Mouse (Mus musculus) B cell, adult 2 months (primary cell): Measurements from ENCODE around the gene Hadhb.

Experiments
- DNase-seq, 2 experiments: peaks; one replicate each; pipeline ENCODE4 v3.0.0; 2022

Hadhb gene

GRCm38 (mm10) chr5:30128680-30129079 is 26.4 kb upstream of the Hadhb start:
- DNase-seq, result no peak

DNA sequence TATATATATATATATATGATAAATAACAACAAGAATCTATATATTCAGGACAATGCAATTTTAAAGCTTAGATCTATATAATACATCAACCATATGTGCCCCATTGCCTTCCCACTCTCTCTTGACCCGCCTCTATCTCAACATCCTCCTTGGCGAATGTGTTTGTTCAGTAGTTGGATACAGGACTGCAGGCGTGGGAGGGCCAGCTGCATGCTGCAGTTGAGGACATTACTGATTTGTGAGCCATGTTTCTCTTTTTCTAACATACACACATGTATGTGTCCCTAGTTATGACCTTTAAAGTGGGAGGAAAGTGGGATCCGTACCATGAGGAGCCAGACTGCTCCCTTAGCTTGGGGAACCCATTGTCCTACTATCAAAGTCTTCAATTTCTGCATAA is 23.8 kb upstream of the Hadhb start:
- DNase-seq, result no peak

DNA sequence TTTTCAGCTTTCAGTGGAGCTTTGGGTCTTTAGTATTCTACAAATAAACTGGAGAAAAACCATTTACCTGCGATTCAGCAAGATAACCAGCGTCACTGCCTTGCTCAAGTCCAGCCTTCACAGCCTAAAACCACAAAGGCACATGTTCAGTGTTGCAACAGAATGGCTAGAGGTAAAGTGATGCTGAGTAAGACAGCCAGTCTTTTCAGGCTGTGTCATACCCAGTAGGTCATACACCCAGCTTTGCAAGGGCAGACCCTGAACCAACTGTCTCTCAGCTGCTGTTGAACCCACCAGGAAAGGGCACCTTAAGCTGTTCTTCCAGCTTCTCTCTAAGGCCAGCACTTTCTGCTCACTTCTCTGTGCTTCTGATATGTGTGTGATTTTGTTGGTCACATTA is 22.9 kb upstream of the Hadhb start:
- DNase-seq, result no peak

GRCm38 (mm10) chr5:30135711-30136231 is 19.3 kb upstream of the Hadhb start:
- DNase-seq, result no peak

DNA sequence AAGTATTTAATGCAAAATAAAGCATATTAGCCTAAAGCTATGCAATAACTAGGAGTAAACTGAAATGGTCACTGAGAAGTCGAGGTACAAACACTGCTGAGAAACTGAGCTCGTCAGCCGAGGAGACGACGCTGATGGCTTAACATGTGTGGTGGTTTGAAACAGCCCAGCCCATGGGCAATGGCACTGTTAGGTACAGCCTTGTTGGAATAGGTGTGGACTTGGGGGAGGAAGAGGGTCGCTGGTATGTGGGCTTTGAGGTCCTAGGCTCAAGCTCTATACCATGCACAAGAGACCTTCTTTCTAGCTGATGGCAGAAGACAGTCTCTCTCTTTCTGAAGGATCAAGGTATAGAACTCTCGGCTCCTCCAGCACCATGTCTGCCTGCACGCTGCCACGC is 17.8 kb upstream of the Hadhb start:
- DNase-seq, result no peak

DNA sequence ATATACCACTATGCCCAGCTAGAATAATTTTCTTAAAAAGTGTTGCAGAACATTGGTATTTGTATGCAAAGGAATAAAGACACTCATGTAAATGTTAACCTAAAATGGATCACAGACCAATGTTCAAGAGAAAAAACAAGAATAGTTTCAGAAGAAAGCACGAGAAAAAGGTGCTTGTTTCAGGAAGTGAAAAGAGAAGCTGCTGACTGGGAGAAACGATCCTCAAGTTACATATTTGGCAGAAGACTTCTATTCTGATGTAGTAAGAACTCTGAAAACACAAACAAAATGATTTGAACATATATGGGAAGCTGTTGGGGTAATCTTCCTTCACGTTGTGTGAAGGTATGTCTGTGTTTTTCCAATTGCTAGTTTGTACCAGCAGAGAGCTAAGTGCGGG is 16.9 kb upstream of the Hadhb start:
- DNase-seq, result no peak

GRCm38 (mm10) chr5:30146526-30146925 is 8.5 kb upstream of the Hadhb start:
- no peak for DNase-seq

DNA sequence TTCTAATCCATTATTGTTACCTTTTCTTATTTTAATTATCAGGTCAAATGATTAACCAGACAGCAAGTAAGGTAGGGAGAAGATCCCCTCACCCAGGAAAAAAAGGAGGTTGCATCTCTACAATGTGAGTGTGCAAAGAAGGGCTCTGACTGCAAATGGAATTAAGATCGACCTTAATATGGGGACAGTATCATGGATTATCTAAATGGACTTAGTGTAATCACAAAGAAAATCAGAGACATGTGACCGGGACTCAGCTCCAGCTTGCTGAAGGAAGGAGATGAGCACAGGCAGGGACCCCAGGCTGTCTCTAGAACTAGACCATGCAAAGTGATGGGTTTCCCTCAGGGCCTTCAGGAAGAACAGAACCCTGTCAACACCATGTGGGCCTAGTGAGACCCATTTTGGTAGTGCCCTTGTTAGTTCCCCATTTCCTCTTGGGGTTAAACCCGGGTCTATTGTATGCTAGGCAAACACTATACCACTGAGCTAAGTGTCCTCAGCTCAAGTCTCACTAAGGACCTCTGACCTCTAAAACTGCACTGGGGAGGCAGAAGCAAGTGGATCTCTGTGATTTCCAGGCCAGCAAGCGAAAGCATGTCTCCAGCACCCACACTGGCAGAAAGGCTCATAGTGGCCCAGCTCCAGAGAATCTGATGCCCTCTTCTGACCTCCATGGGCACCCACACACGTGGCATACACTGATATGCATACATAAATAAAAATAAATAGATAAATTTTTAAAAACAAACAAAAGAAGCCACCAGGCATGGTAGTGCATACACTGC is 6.7 kb upstream of the Hadhb start:
- DNase-seq, result no peak

GRCm38 (mm10) chr5:30152007-30152406 is 3.0 kb upstream of the Hadhb start:
- no peak for DNase-seq

DNA sequence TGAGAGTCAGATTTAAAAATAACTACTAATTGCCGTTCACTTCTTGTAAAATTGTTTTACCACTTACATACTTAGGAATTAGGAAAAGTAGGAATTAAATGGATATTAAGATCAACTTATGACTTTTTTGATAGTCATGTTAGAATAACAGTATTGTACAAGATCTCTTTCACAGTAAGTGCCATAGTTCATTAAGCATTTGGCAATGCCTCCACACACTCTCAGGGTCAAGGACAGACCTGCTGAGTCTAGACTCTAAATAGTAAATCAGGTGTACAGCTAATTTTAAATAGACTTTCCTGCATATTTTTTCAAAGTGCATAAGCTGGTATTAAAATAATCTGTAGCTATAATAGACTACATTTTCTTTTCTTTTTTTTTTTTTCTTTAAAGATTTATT is 2.6 kb upstream of the Hadhb start:
- no peak for DNase-seq

- no peak for DNase-seq
Measured at GRCm38 (mm10) chr5:30153222-30153621, 1.8 kb upstream of the Hadhb start.

GRCm38 (mm10) chr5:30154013-30154412 is 1.0 kb upstream of the Hadhb start:
- no peak for DNase-seq

GRCm38 (mm10) chr5:30155395-30155792 is 346 bp downstream of the Hadhb start:
- DNase-seq, result no peak

- no peak for DNase-seq
Measured at GRCm38 (mm10) chr5:30155821-30156629, 977 bp downstream of the Hadhb start.

GRCm38 (mm10) chr5:30159601-30160000 is 4.6 kb downstream of the Hadhb start:
- no peak for DNase-seq

GRCm38 (mm10) chr5:30161836-30162235 is 6.8 kb downstream of the Hadhb start:
- no peak for DNase-seq

DNA sequence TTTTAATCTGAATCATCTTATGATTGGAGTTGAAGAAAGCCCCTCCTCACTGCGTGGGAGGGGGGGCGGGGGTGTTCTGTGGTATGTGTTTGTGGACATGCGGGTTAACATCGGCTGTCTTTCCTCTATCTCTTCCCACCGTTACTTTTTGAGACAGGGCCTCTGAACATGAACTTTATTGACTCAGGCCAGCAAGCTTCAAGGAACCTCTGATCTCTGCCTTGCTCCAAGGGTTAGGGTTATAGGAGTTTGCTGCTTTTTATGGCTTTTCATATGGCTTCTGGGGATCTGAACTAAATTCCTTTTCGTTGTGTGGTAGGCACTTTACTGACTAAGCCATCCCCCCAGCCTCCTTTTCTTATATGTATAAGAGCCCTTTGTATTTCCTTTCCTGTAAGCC is 7.3 kb downstream of the Hadhb start:
- no peak for DNase-seq

DNA sequence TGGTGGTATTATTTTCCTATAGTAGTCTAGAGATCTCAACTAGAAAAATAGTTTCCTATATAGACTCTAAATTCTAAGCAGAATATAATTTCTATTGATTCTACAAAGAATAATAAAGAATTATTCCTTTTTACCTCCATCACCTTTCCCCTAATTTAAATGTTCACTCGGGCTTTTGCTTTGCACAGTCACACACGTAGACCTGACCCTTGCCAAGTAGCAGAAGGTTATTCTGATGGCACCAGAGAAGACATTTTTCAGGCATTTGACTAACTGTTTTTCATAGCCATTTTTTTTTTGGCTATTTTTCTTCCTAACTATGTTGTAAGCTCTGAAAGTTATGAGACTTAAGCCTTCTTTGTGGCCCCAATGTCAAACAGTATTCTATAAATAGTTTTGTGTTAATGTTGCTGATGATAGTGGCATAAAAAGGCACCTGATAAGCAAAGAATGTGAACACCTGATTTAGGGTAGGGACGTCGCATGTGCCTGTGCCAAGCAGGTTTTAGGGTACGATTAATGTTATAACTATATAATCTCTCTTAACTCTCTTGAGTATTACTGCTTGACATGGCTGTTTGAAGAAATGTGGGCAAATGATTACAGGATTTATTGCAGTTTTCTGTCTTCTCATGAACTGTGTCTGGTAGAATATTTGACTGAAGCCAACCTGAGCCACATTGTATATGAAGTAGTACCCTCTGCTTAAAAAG is 10.3 kb downstream of the Hadhb start:
- DNase-seq, result no peak

- DNase-seq, result no peak
Measured at GRCm38 (mm10) chr5:30170303-30170940, 15.4 kb downstream of the Hadhb start.

DNA sequence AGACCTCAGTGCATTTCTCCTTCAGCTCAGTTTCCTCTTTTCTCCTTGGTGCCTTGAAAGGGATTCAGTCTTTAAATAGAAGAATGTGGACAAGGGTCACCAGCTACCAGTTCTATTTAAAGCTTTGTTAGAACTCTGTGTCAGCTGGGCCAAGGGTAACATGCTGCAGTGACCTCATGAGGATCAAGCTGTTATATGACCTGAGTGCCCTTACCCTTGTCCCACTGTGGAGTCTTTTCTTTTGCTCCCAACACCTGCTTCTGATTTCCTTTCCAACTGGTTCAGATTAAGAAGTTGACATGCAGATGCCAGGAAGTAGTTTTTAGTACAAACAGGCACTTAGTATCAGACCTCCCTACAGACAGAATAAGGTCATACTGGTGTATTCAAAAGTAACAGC is 17.1 kb downstream of the Hadhb start:
- no peak for DNase-seq

GRCm38 (mm10) chr5:30172931-30173692 is 18.1 kb downstream of the Hadhb start:
- no peak for DNase-seq

DNA sequence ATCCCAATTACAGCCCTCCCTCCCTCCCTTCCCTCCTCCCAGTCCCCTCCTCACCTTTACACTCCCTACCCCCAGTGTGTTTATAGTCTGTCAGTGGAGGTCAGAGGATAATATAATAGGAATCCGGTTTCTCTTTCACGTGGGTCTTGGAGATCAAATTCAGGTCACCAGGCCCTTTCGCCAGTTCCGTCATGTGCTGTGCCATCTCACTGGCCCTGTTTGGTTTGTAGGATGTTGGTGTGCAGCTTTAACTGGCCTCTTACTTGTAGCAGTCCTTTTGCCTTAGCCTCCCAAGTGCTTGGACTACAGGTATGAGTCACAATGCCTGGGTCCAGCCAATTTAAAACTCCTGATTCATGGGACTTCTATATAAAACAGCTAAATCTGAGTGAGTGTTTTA is 20.8 kb downstream of the Hadhb start:
- no peak for DNase-seq
